Mouse (Mus musculus): Measurements from ENCODE around the gene Fam53a.

DNA sequence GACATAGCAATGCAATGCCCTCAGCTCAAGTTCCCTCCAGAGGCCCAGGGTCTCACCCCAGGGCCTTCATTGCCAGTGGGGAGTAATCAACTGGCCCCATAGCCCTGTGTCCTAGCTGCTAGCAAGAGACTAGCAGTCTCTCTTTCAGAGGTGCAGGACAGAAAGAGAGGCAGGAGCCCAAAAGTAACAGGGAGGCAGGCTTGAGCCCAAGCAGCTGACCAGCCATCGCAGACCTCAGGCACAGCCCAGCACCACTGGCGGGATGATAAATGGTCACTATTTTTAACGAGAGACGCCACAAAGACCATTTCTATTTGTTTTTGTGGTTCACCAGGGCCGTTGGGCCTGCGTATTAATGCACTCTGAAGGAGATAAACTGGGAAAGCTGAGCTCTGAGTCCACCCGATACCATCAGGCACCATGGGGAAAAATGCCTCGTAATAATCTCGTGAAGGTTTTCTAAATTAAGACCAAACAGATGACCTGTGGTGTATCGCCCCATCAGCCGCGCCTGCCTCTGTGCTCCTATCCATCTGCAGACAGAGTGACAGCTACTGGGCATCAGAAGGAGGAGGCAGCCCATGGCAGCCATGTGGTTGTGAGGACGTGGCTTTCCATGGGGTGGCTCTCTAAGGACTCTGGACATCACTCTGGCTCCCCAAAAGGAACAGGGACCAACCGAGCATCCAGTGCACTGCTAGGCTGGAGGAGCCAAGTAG is 73.0 kb downstream of the Fam53a start:
- TF ChIP-seq CTCF (IDR thresholded peaks at IDR 0.05; ENCODE audit: control insufficient read depth, insufficient read depth, insufficient read length), result no peak
- TF ChIP-seq MAX (IDR thresholded peaks at IDR 0.05), result no peak
- TF ChIP-seq CEBPB (IDR thresholded peaks at IDR 0.05; ENCODE audit: low read depth), result no peak
- TF ChIP-seq FOSL1 (IDR thresholded peaks at IDR 0.05; ENCODE audit: insufficient read depth, low read length, poor library complexity, severe bottlenecking), result no peak
- no peak for TF ChIP-seq USF1 (IDR thresholded peaks at IDR 0.05; ENCODE audit: low read depth)
- TF ChIP-seq MYOD1 (IDR thresholded peaks at IDR 0.05; ENCODE audit: control insufficient read depth, insufficient read length, low read depth), result no peak
- TF ChIP-seq MYOG (IDR thresholded peaks at IDR 0.05; ENCODE audit: control insufficient read depth, extremely low read depth, insufficient read length), result no peak

Data from C2C12 (cell line).